Mouse (Mus musculus) heart, postnatal 0 days (tissue): ENCODE data around the gene Pcolce. TPM values are rescaled to one million over a fixed set of nuclear protein-coding genes. Genes with fewer than 3 reads are reported as not detected.

Experiments
- ATAC-seq: fragments of 200-750 bp; cut with Nextera tagmentation; 2 replicates; pipeline ENCODE4 v1.8.0; 2017; ENCODE audit warnings: low read depth, moderate number of reproducible peaks, moderate library complexity; ENCODE audit not compliant: insufficient read depth
- DNase-seq: peaks from one replicate; pipeline ENCODE4 v3.0.0-alpha.2; 2016; ENCODE audit warnings: low spot score
- H3K27ac ChIP-seq: fragments of 300-500 bp; sonication (generic); 2 replicates; pipeline ENCODE4 v1.5.1; 2014; ENCODE audit warnings: low read depth, mild to moderate bottlenecking
- H3K27me3 ChIP-seq: fragments of 300-500 bp; sonication (generic); 2 replicates; pipeline ENCODE4 v1.6.1; 2014; ENCODE audit warnings: low read length, mixed read lengths; ENCODE audit not compliant: control insufficient read depth, insufficient read depth
- H3K36me3 ChIP-seq: fragments of 300-500 bp; sonication (generic); replicated peaks from 2 replicates; pipeline ENCODE4 v1.6.1; 2014; ENCODE audit warnings: low read length, mixed read lengths; ENCODE audit not compliant: control insufficient read depth, insufficient read depth
- H3K4me1 ChIP-seq: fragments of 300-500 bp; sonication (generic); 2 replicates; pipeline ENCODE4 v1.6.1; 2014; ENCODE audit warnings: antibody characterized with exemption; ENCODE audit not compliant: control insufficient read depth, insufficient read depth
- H3K4me2 ChIP-seq: fragments of 300-500 bp; sonication (generic); 2 replicates; pipeline ENCODE4 v1.6.1; 2014; ENCODE audit warnings: low read depth, mild to moderate bottlenecking, low read length, moderate library complexity
- H3K4me3 ChIP-seq: fragments of 300-500 bp; sonication (generic); 2 replicates; pipeline ENCODE4 v1.5.1; 2014; ENCODE audit warnings: low read depth, low read length
- H3K9ac ChIP-seq: fragments of 300-500 bp; sonication (generic); replicated peaks from 2 replicates; pipeline ENCODE4 v1.6.1; 2014; ENCODE audit warnings: low read depth, low read length, mixed read lengths
- H3K9me3 ChIP-seq: fragments of 300-500 bp; sonication (generic); replicated peaks from 2 replicates; pipeline ENCODE4 v1.6.1; 2016; ENCODE audit warnings: low read length; ENCODE audit not compliant: control insufficient read depth
- CTCF ChIP-seq: IDR thresholded peaks from 2 replicates; pipeline ENCODE4 v1.5.1; 2016; ENCODE audit warnings: antibody characterized with exemption, control low read depth, low read depth
- EP300 ChIP-seq: IDR thresholded peaks from 2 replicates; pipeline ENCODE4 v1.6.1; 2016; ENCODE audit warnings: antibody characterized with exemption, low read depth
- WGBS: fragments of 180-500 bp; shearing (Covaris S2); extraction: QIAGEN DNeasy Blood & Tissue Kit; methylation state at CpG from one replicate; pipeline ENCODE4 v1.1.7; 2014; 5-methylcytosine and 5-hydroxymethylcytosine counted together
- polyA plus RNA-seq: library from polyadenylated mRNA; unstranded; fragments of >200 nt; fragmentation: Nextera tagmentation; extraction: Ambion mirVana; gene quantifications from 2 replicates; pipeline ENCODE4 v1.2.1, GENCODE M21; 2015
- total RNA-seq: library from RNA; depleted of rRNA; stranded (reverse); fragments of >200 nt; gene quantifications from 2 replicates; pipeline ENCODE4 v1.2.3, GENCODE M21; 2014; ENCODE audit warnings: low replicate concordance; rRNA removed

Pcolce gene
- total RNA-seq, result 172 and 201 TPM in 2 replicates
- 116 and 122 TPM in 2 replicates for polyA plus RNA-seq

GRCm38 (mm10) chr5:137613550-137613949 lies at the start of gene Pcolce:
Gene Pcolce (minus strand): TSS chr5:137613784.
- H3K27ac ChIP-seq, result peak within 1 kb of the TSS; percentile 17; the same call in 1 of the 2 replicates
- H3K4me1 ChIP-seq, result peaks cover 31% of the 10 kb centered on the region
- WGBS, result 27% methylated on average over 11 of the region's 11 CpGs
- no peak for TF ChIP-seq EP300
- no peak for TF ChIP-seq CTCF
- DNase-seq (no peak), ATAC-seq (no peak)
- H3K36me3 ChIP-seq, result no peaks in the 10 kb centered on the region
- H3K4me3 ChIP-seq, result no peak within 1 kb of the TSS
- H3K9me3 ChIP-seq, result no peaks in the 10 kb centered on the region
- no peak within 1 kb of the TSS for H3K4me2 ChIP-seq
- no peak within 1 kb of the TSS for H3K9ac ChIP-seq
- no peaks in the 10 kb centered on the region for H3K27me3 ChIP-seq

GRCm38 (mm10) chr5:137663057-137663456 lies 49.5 kb upstream of the Pcolce start:
- Histone ChIP-seq H3K27ac (no peak overlapping the region), H3K4me2 (no peak overlapping the region), H3K9me3 (no peaks in the 10 kb centered on the region), H3K36me3 (peaks cover 58% of the 10 kb centered on the region), H3K4me3 (no peak overlapping the region), H3K27me3 (no peaks in the 10 kb centered on the region), H3K4me1 (no peaks in the 10 kb centered on the region), H3K9ac (no peak overlapping the region)
- 67% methylated on average over 9 of the region's 9 CpGs for WGBS
- ATAC-seq (no peak), DNase-seq (no peak)
- no peak for TF ChIP-seq CTCF

GRCm38 (mm10) chr5:137660064-137660688 lies 46.6 kb upstream of the Pcolce start:
- Histone ChIP-seq H3K4me3 (no peak overlapping the region), H3K36me3 (peaks cover 41% of the 10 kb centered on the region), H3K9me3 (no peaks in the 10 kb centered on the region), H3K27ac (peak overlapping the region; percentile 68), H3K27me3 (no peaks in the 10 kb centered on the region), H3K4me1 (no peaks in the 10 kb centered on the region), H3K4me2 (no peak overlapping the region), H3K9ac (no peak overlapping the region)
- ATAC-seq (peak; percentile 72), DNase-seq (peak; percentile 76)
- peak; percentile 80 for TF ChIP-seq EP300
- TF ChIP-seq CTCF, result no peak
- WGBS, result 73% methylated on average over 6 of the region's 6 CpGs

- no peak overlapping the region for H3K4me2 ChIP-seq
- H3K27ac ChIP-seq, result 0 out of 2 replicates have a peak overlapping the region, but pooled peaks have one; percentile 47
- peak; percentile 61; the same call in 1 of the 2 replicates for TF ChIP-seq EP300
- peak; percentile 86 for TF ChIP-seq CTCF
- H3K9ac ChIP-seq, result no peak overlapping the region
- peaks cover 37% of the 10 kb centered on the region for H3K36me3 ChIP-seq
- H3K4me1 ChIP-seq, result no peaks in the 10 kb centered on the region
- no peak overlapping the region for H3K4me3 ChIP-seq
- WGBS, result 26% methylated on average over 6 of the region's 6 CpGs
- H3K9me3 ChIP-seq, result no peaks in the 10 kb centered on the region
- peak; percentile 78 for DNase-seq
- ATAC-seq, result peak; percentile 69
- no peaks in the 10 kb centered on the region for H3K27me3 ChIP-seq
Observed at GRCm38 (mm10) chr5:137656977-137657376, 43.4 kb upstream of the Pcolce start.

- ATAC-seq (no peak), DNase-seq (no peak)
- H3K9me3 ChIP-seq, result no peaks in the 10 kb centered on the region
- no peak overlapping the region for H3K27ac ChIP-seq
- no peaks in the 10 kb centered on the region for H3K27me3 ChIP-seq
- peaks cover 35% of the 10 kb centered on the region for H3K36me3 ChIP-seq
- H3K9ac ChIP-seq, result no peak overlapping the region
- WGBS, result 61% methylated on average over 6 of the region's 7 CpGs
- peak; percentile 56 for TF ChIP-seq CTCF
- no peak for TF ChIP-seq EP300
- H3K4me1 ChIP-seq, result peaks cover 4% of the 10 kb centered on the region; the same call in 1 of the 2 replicates
- H3K4me2 ChIP-seq, result no peak overlapping the region
- H3K4me3 ChIP-seq, result no peak overlapping the region
Observed at GRCm38 (mm10) chr5:137654746-137655145, 41.2 kb upstream of the Pcolce start.

GRCm38 (mm10) chr5:137653366-137653765 lies 39.8 kb upstream of the Pcolce start:
- no peak for TF ChIP-seq CTCF
- Histone ChIP-seq H3K27ac (no peak overlapping the region), H3K36me3 (peaks cover 31% of the 10 kb centered on the region; the same call in 1 of the 2 replicates), H3K4me1 (peaks cover 5% of the 10 kb centered on the region; the same call in 1 of the 2 replicates), H3K4me2 (no peak overlapping the region), H3K9ac (no peak overlapping the region), H3K4me3 (no peak overlapping the region), H3K27me3 (no peaks in the 10 kb centered on the region), H3K9me3 (no peaks in the 10 kb centered on the region)
- 86% methylated on average over 10 of the region's 10 CpGs for WGBS
- DNase-seq (no peak), ATAC-seq (no peak)
